Mouse (Mus musculus): ENCODE results near the gene Ripor3. TPM values are rescaled to one million over a fixed set of nuclear protein-coding genes. Genes with fewer than 3 reads are reported as not detected.
A peak's percentile ranks its signal among the peaks of the same experiment; 100 is the strongest.

Ripor3 gene
- polyA plus RNA-seq, 1 experiment = 0.84 TPM

DNA sequence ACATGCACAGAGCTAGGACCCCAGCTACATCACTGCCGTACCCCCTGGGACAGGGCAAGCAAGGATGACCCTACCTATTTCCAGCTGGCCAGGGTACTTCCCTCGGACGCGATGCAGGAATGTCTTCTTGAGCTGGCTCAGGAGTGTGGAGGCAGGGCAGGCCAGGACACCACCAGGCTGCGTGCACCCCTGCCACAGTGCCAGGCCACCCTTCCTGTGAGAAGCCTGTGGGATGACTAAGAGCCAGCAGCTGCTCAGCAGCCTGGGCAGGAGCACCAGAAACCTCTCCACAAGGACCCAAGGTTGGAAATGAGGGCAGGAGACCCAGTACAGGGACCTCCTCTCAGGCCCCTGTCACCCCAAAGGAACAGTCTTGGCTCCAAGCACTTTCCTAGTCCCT, 26.0 kb downstream of the Ripor3 start:
- TF ChIP-seq POLR2A (IDR thresholded peaks at IDR 0.05; ENCODE audit: borderline replicate concordance, insufficient read depth, low read length) (no peak), CTCF (IDR thresholded peaks at IDR 0.05; ENCODE audit: borderline replicate concordance, insufficient read depth, low read depth, low read length) (no peak)
- 82% methylated on average over 5 of the region's 5 CpGs for whole genome bisulfite sequencing
- no peak for DNase-seq
- no peak overlapping the region for H3K27ac ChIP-seq (ENCODE audit: insufficient read depth, low read length)
- no peaks in the 10 kb centered on the region for H3K27me3 ChIP-seq (ENCODE audit: control insufficient read depth, insufficient read depth, low read length)
- H3K4me1 ChIP-seq (ENCODE audit: control insufficient read depth, insufficient read depth, low read length) = no peaks in the 10 kb centered on the region
- H3K4me3 ChIP-seq (replicated peaks; ENCODE audit: insufficient read depth, low read depth, low read length) = no peak overlapping the region

DNA sequence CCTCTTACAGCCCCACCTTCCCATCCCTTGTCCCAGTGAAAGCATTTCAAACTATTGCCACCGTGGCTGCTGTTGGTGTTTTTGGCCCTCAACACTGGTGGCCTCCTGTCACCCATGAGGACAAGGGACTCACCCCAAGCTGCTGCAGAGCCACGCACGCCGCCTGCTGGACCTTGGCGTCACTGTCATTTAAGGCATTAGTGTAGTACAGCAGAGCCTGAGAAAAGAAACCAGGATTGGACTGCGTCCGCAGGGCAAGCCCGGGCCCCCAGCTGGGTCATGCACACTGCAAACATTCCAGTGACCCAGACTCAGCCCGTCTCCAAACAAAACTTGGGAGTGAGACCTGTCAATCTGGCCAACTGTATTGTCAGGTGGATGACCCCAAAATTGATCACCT, 27.8 kb downstream of the Ripor3 start:
- TF ChIP-seq CTCF (IDR thresholded peaks at IDR 0.05; ENCODE audit: borderline replicate concordance, insufficient read depth, low read depth, low read length) = peak; percentile 39; the same call in 1 of the 2 replicates
- TF ChIP-seq POLR2A (IDR thresholded peaks at IDR 0.05; ENCODE audit: borderline replicate concordance, insufficient read depth, low read length) = no peak
- 52% methylated on average over 9 of the region's 9 CpGs for WGBS

DNA sequence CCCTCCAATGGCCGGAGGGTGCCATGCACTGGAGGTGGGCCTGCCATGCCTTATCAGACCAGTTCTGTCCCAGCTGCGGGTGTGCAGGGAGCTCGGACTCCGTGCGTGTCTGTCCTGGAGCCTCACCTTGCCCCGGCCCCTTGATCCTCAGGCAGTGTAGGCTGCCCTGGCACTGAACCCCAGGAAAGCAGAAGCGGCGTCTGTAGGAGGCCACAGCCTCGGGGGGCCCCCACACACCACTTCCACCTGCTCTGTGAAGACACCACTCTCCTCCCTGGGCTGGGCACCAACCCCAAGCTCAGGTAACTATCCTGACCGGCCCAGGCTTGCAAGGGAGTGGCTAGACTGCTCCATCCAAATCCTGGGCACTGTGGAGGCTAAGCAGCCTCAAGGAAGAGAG, 30.0 kb downstream of the Ripor3 start:
- no peak overlapping the region for H3K27ac ChIP-seq (ENCODE audit: insufficient read depth, low read length)
- 85% methylated on average over 10 of the region's 10 CpGs for WGBS
- no peak for DNase-seq
- no peaks in the 10 kb centered on the region for H3K4me1 ChIP-seq (ENCODE audit: control insufficient read depth, insufficient read depth, low read length)
- no peak overlapping the region for H3K4me3 ChIP-seq (replicated peaks; ENCODE audit: insufficient read depth, low read depth, low read length)
- TF ChIP-seq POLR2A (IDR thresholded peaks at IDR 0.05; ENCODE audit: borderline replicate concordance, insufficient read depth, low read length) (no peak), CTCF (IDR thresholded peaks at IDR 0.05; ENCODE audit: borderline replicate concordance, insufficient read depth, low read depth, low read length) (no peak)
- H3K27me3 ChIP-seq (ENCODE audit: control insufficient read depth, insufficient read depth, low read length) = no peaks in the 10 kb centered on the region

More for the DNA sequence above, 27.8 kb downstream of the Ripor3 start:
- Histone ChIP-seq H3K4me3 (replicated peaks; ENCODE audit: insufficient read depth, low read depth, low read length) (no peak overlapping the region), H3K27me3 (ENCODE audit: control insufficient read depth, insufficient read depth, low read length) (no peaks in the 10 kb centered on the region), H3K27ac (ENCODE audit: insufficient read depth, low read length) (no peak overlapping the region), H3K4me1 (ENCODE audit: control insufficient read depth, insufficient read depth, low read length) (no peaks in the 10 kb centered on the region)
- no peak for DNase-seq

DNA sequence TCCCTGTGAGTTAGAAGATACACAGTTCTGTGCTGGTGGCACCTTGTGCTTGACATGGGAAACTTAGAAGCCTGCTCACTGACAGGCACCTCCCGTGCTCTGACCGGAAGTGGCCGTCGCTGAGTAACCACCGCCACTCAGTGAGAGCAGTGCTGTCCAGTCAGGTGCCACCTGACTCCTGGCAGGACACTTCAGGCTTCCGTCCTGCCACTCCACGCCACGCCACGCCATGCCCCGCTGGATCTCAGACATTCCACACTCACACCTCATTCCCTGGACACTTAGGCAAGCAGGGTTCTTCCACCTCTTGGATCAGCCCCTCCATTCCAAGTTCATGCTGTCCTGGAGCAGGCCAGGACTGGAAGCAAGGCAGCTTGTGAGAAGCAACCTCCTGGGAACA, 32.1 kb downstream of the Ripor3 start:
- H3K27me3 ChIP-seq (ENCODE audit: control insufficient read depth, insufficient read depth, low read length) = no peaks in the 10 kb centered on the region
- 80% methylated on average over 10 of the region's 10 CpGs for WGBS
- TF ChIP-seq CTCF (IDR thresholded peaks at IDR 0.05; ENCODE audit: borderline replicate concordance, insufficient read depth, low read depth, low read length) (no peak), POLR2A (IDR thresholded peaks at IDR 0.05; ENCODE audit: borderline replicate concordance, insufficient read depth, low read length) (no peak)

DNA sequence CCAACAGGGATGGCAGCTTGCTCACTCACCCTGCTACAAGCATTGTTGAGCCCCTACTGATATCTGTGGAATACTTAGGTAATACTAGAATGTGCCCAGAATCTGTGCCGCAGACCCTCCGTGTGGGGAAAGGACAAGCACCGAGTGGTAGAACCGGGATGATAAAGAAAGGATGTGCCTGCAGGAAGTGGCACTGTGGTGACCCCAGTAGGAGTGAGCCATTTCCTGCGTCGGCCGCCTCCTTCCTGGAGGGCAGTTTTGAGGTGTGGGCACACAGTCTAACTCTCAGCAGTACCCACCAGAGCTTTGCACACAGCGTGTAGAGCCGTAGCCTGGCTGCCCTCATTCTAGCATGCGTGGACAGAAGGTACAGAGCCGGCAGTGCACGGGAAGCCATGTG, 34.7 kb downstream of the Ripor3 start:
- 86% methylated on average over 12 of the region's 12 CpGs for WGBS
- H3K27ac ChIP-seq (ENCODE audit: insufficient read depth, low read length) = no peak overlapping the region
- H3K4me3 ChIP-seq (replicated peaks; ENCODE audit: insufficient read depth, low read depth, low read length) = no peak overlapping the region
- DNase-seq = no peak
- no peaks in the 10 kb centered on the region for H3K27me3 ChIP-seq (ENCODE audit: control insufficient read depth, insufficient read depth, low read length)
- no peaks in the 10 kb centered on the region for H3K4me1 ChIP-seq (ENCODE audit: control insufficient read depth, insufficient read depth, low read length)
- no peak for TF ChIP-seq CTCF (IDR thresholded peaks at IDR 0.05; ENCODE audit: borderline replicate concordance, insufficient read depth, low read depth, low read length)
- TF ChIP-seq POLR2A (IDR thresholded peaks at IDR 0.05; ENCODE audit: borderline replicate concordance, insufficient read depth, low read length) = no peak

More for the DNA sequence above, 32.1 kb downstream of the Ripor3 start:
- no peak overlapping the region for H3K27ac ChIP-seq (ENCODE audit: insufficient read depth, low read length)
- H3K4me1 ChIP-seq (ENCODE audit: control insufficient read depth, insufficient read depth, low read length) = no peaks in the 10 kb centered on the region
- H3K4me3 ChIP-seq (replicated peaks; ENCODE audit: insufficient read depth, low read depth, low read length) = no peak overlapping the region
- DNase-seq = no peak

DNA sequence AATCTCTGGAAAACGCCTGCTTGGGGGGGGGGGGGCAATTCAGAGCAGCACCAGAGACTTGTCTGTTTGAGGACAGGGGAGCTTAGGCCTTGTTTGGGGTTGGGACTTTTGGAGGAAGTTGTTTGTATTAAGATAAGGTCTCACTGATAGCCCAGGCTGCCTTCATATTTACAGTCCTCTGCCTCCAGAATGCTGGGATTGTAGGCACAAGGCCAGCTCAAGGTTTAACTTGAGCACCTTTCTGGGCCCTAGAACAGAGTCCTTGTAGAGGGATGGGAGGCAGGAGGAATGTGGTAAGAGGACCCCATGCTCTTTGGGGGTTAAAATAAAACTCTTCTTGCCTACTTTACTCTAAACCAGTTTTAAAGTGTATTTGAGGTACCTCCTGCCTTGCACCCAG, 37.6 kb downstream of the Ripor3 start:
- TF ChIP-seq CTCF (IDR thresholded peaks at IDR 0.05; ENCODE audit: borderline replicate concordance, insufficient read depth, low read depth, low read length) (no peak), POLR2A (IDR thresholded peaks at IDR 0.05; ENCODE audit: borderline replicate concordance, insufficient read depth, low read length) (no peak)
- no peak for DNase-seq
- Histone ChIP-seq H3K4me1 (ENCODE audit: control insufficient read depth, insufficient read depth, low read length) (no peaks in the 10 kb centered on the region), H3K27ac (ENCODE audit: insufficient read depth, low read length) (no peak overlapping the region), H3K4me3 (replicated peaks; ENCODE audit: insufficient read depth, low read depth, low read length) (no peak overlapping the region), H3K27me3 (ENCODE audit: control insufficient read depth, insufficient read depth, low read length) (no peaks in the 10 kb centered on the region)
- WGBS = 21% methylated on average over 1 of the region's 1 CpGs

DNA sequence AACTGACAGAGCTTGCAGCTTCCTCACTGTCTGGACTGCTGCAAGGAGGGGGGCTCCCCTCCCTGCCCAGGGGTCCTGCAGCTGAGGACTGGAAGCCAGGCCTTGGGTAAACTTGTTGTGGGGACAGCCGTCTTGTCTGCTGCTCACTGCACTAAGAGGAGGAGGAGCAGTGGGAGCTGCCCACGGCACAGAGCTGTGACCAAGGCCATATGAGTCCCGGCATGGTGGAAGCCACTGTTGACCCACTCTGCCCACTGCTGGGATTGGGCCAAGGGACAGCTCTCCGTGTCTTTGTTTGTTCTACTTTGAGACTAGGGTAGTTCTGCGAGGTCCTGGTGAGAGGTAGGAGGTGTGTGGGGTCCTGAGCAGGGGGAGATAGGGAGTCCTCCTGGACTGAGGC, 38.3 kb downstream of the Ripor3 start:
- H3K27ac ChIP-seq (ENCODE audit: insufficient read depth, low read length) = no peak overlapping the region
- 45% methylated on average over 5 of the region's 5 CpGs for WGBS

DNA sequence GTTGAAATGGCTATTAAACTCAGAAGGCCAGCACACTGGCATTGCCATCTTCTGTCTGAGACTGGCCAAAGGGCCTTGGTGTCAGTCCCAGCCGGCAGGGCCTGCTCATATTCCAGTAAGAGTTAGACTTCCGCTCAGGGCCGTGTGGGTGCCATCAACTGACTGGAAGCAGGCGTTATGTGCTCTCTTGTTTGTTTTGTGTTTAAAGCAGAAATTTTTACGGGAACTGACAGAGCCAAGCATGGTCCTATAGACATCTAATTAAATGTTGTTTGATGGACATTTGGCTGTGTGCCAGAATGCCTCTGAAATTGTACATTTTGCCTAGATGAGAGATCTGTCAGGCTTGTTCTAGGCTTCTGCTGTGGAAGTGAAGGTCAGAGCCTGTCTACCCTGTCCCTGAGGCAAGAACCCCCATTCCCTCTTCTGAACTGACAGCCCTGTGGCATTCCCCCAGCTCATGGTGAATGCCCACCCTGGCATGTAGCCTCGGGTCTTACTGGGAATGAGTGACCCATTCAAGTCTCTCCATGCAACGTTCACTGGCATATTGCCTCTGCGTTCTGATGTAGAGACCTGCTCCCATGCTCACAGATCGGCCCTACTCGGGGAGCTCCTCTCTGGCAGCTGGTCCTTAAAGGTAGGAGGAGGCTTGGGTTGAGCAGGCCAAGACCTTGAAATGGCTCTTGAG, 40.4 kb downstream of the Ripor3 start:
- no peak overlapping the region for H3K4me3 ChIP-seq (replicated peaks; ENCODE audit: insufficient read depth, low read depth, low read length)
- no peaks in the 10 kb centered on the region; the same call in 1 of the 2 replicates for H3K4me1 ChIP-seq (ENCODE audit: control insufficient read depth, insufficient read depth, low read length)
- DNase-seq = no peak
- TF ChIP-seq POLR2A (IDR thresholded peaks at IDR 0.05; ENCODE audit: borderline replicate concordance, insufficient read depth, low read length) (no peak), CTCF (IDR thresholded peaks at IDR 0.05; ENCODE audit: borderline replicate concordance, insufficient read depth, low read depth, low read length) (no peak)
- no peaks in the 10 kb centered on the region for H3K27me3 ChIP-seq (ENCODE audit: control insufficient read depth, insufficient read depth, low read length)
- no peak overlapping the region for H3K27ac ChIP-seq (ENCODE audit: insufficient read depth, low read length)
- 39% methylated on average over 10 of the region's 10 CpGs for WGBS

More for the DNA sequence above, 38.3 kb downstream of the Ripor3 start:
- no peak for DNase-seq
- Histone ChIP-seq H3K27me3 (ENCODE audit: control insufficient read depth, insufficient read depth, low read length) (no peaks in the 10 kb centered on the region), H3K4me3 (replicated peaks; ENCODE audit: insufficient read depth, low read depth, low read length) (no peak overlapping the region), H3K4me1 (ENCODE audit: control insufficient read depth, insufficient read depth, low read length) (no peaks in the 10 kb centered on the region)
- TF ChIP-seq CTCF (IDR thresholded peaks at IDR 0.05; ENCODE audit: borderline replicate concordance, insufficient read depth, low read depth, low read length) = no peak
- TF ChIP-seq POLR2A (IDR thresholded peaks at IDR 0.05; ENCODE audit: borderline replicate concordance, insufficient read depth, low read length) = no peak
